10 mouse cellular contexts compared by ENCODE assay signal in genomic region chr15:51104362-51104761, GRCm38 (mm10).
A peak's percentile ranks its signal among the peaks of the same experiment; 100 is the strongest.
DNase-seq lines count a peak whose midpoint lies in the region; TF ChIP-seq lines count a peak whose summit lies in the region.
"Had no signal": no experiment of that assay in that cellular context is flagged by ENCODE, and none has a peak within 500 bp of the region (broad histone marks: within the 10 kb centered on the region; RNA-seq: fewer than 3 reads in every experiment).

No protein-coding gene starts in this region.

- TF ChIP-seq CTCF in testis, adult 2 months (IDR thresholded peaks at IDR 0.05; ENCODE audit: control insufficient read depth, insufficient read depth, insufficient replicate concordance, low read depth, low read length) = no peak

- no peak overlapping the region for H3K27ac ChIP-seq in testis, adult 2 months (ENCODE audit: control insufficient read depth, insufficient read depth, low read depth, low read length)

- DNase-seq in adrenal gland, postnatal 14 days = peak; percentile 10
- no peak for DNase-seq in adrenal gland, adult 2 months
- no peak for DNase-seq in testis, postnatal 10 days (ENCODE audit: low spot score)
- peak; percentile 61 for DNase-seq in mesoderm, embryonic 11.5 days (ENCODE audit: low read depth, low spot score)
- DNase-seq in layer of hippocampus, adult 9-10 months (ENCODE audit: low spot score) = no peak
- no peak for DNase-seq in layer of hippocampus, postnatal 36 days
- no peak for DNase-seq in spleen, postnatal 36 days (ENCODE audit: low spot score in 2 of 2)
- DNase-seq: right cerebral cortex, postnatal 14 days had no signal

- H3K4me1 ChIP-seq in testis, adult 2 months (ENCODE audit: control insufficient read depth, insufficient read depth, low read length) = peaks cover 2% of the 10 kb centered on the region; the same call in 1 of the 2 replicates

- H3K27me3 ChIP-seq in testis, adult 2 months (ENCODE audit: control insufficient read depth, insufficient read depth, low read length) = no peaks in the 10 kb centered on the region

- no peaks in the 10 kb centered on the region for H3K36me3 ChIP-seq in testis, adult 2 months (ENCODE audit: control insufficient read depth, insufficient read depth, low read length)

- H3K4me3 ChIP-seq in testis, adult 2 months (ENCODE audit: control insufficient read depth, low read depth, low read length) = peak overlapping the region; percentile 3
- H3K4me3 ChIP-seq: erythroblast, embryonic 14.5 days had no signal

- TF ChIP-seq POLR2A in testis, adult 2 months (IDR thresholded peaks at IDR 0.05; ENCODE audit: control insufficient read depth, low read depth, low read length) = no peak

Comparison
In these comparisons a context has a peak if more than half of its experiments do, and no peak if none do; other contexts are left out.
1. DNase-seq: peak in adrenal gland, postnatal 14 days (single experiment) and mesoderm, embryonic 11.5 days (single experiment); none in adrenal gland, adult 2 months (single experiment), testis, postnatal 10 days (single experiment), layer of hippocampus, adult 9-10 months (single experiment), layer of hippocampus, postnatal 36 days (0 of 2) and spleen, postnatal 36 days (0 of 2).